In the genomic region with DNA sequence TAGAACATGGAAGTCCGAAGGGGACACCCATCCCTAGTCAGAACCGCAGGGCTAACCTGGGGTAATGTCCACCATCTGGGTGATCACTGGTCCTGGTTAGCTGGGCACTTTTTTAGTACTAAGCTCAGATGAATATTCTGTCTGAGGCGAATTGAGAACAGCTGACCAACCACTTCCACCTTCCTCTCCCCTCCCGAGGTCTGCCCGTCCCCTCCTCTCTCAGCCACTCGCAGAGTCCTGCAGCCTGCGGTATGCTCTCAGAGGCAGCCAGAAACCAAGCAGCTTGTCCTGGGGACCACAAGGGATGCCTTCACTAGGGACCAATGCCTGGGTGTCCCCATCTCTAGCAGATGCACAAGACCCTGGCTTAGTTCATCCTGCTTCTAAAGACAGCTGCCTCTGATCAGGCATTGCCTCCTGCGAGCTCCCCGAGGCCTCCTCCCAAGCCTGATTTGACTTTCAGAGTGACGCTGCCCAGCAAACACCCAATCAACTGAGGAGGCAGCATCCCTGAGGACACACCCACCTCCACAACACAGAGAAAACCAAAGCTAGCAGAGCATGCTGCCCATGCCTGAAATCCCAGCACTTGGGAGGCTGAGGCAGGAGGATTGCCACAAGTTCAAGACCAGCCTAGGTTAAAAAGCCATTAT, we compare ENCODE assay signal across 15 mouse cellular contexts. TPM values are rescaled to one million over a fixed set of nuclear protein-coding genes. Genes with fewer than 3 reads are reported as not detected.
DNase-seq lines count a peak whose midpoint lies in the region; ATAC-seq and TF ChIP-seq lines count a peak whose summit lies in the region.
"Had no signal": no experiment of that assay in that cellular context is flagged by ENCODE, and none has a peak within 500 bp of the region (broad histone marks: within the 10 kb centered on the region; RNA-seq: fewer than 3 reads in every experiment).

No protein-coding gene starts in this region.

- peak; percentile 26 for ATAC-seq in megakaryocyte, adult 5-6 weeks (ENCODE audit: poor library complexity, severe bottlenecking)
- ATAC-seq: forebrain, postnatal 0 days had no signal

- TF ChIP-seq EP300 in CH12.LX (IDR thresholded peaks at IDR 0.05; ENCODE audit: low read length): peak; percentile 62

- no peak for TF ChIP-seq RAD21 in CH12.LX (IDR thresholded peaks at IDR 0.05; ENCODE audit: low read depth, low read length)

- H3K36me3 ChIP-seq in CH12.LX (replicated peaks in 1 of 2; ENCODE audit: control insufficient read depth in 1 of 2, insufficient read depth in 1 of 2, low read length in 1 of 2): peaks cover 0 to 3% of the 10 kb centered on the region in 2 experiments
- H3K36me3 ChIP-seq: limb, embryonic 15.5 days had no signal

- H3K4me1 ChIP-seq in CH12.LX (ENCODE audit: control insufficient read depth in 1 of 2, insufficient read depth in 2 of 2): peaks cover 65 to 98% of the 10 kb centered on the region in 2 experiments

- peak overlapping the region; percentile 65 for H3K27ac ChIP-seq in CH12.LX (ENCODE audit: insufficient read depth, low read depth)
- H3K27ac ChIP-seq: hindbrain, embryonic 14.5 days; limb, embryonic 15.5 days had no signal

- no peak overlapping the region for H3K4me3 ChIP-seq in CH12.LX (replicated peaks in 1 of 3; ENCODE audit: low read depth in 2 of 3, low read length in 2 of 3, poor library complexity in 1 of 3)
- H3K4me3 ChIP-seq: limb, embryonic 15.5 days had no signal

- in situ Hi-C loops in CH12.LX (cut with MboI; ENCODE audit: low pct_ligation_motif_present, low pct_unique_long_range_greater_than_20kb, low sequenced_read_pairs): no loop called here

- TF ChIP-seq POLR2A in CH12.LX (IDR thresholded peaks at IDR 0.05; ENCODE audit: low read depth, low read length): peak; percentile 56

- H3K79me2 ChIP-seq in CH12.LX (replicated peaks; ENCODE audit: control insufficient read depth, extremely low read depth, insufficient read depth, poor library complexity, severe bottlenecking): peaks cover 14% of the 10 kb centered on the region

- no peak overlapping the region; the same call in 1 of the 2 replicates for H3K4me2 ChIP-seq in CH12.LX (ENCODE audit: insufficient read depth, low read depth, poor library complexity, severe bottlenecking)
- H3K4me2 ChIP-seq: hindbrain, embryonic 14.5 days; limb, embryonic 15.5 days had no signal

- dilution Hi-C loops in CH12.LX (cut with MboI; ENCODE audit: extremely low pct_ligation_motif_present, extremely low pct_unique_long_range_greater_than_20kb, low sequenced_read_pairs): no loop called here

- TF ChIP-seq CTCF in CH12.LX (conservative IDR thresholded peaks at IDR 0.05 in 1 of 2, IDR thresholded peaks at IDR 0.05 in 1 of 2; ENCODE audit: low read depth in 2 of 2, low read length in 2 of 2): no peak

- H3K27me3 ChIP-seq in CH12.LX (replicated peaks): no peaks in the 10 kb centered on the region
- H3K27me3 ChIP-seq: limb, embryonic 15.5 days had no signal

- H3K9ac ChIP-seq in CH12.LX (ENCODE audit: insufficient read depth, low read depth): no peak overlapping the region
- H3K9ac ChIP-seq: forebrain, postnatal 0 days; hindbrain, embryonic 14.5 days; limb, embryonic 15.5 days had no signal

- H3K9me3 ChIP-seq in CH12.LX (replicated peaks; ENCODE audit: low read length): peaks cover 2% of the 10 kb centered on the region
- H3K9me3 ChIP-seq: limb, embryonic 15.5 days had no signal

- DNase-seq in CH12.LX (ENCODE audit: extremely low read depth) (peak; percentile 71), ZHBTc4 (ENCODE audit: low read depth, low spot score) (peak; percentile 66), liver (peak; percentile 73)
- no peak for DNase-seq in ovary, postnatal 36 days (ENCODE audit: low spot score)
- no peak for DNase-seq in kidney, postnatal 25 days
- DNase-seq in kidney, postnatal 14 days: no peak
- no peak for DNase-seq in T-cell, adult 2 months (ENCODE audit: low spot score)
- DNase-seq: cerebellum, adult 11-12 months; forebrain, postnatal 0 days; gastrocnemius, postnatal 25 days; right cerebral cortex, postnatal 14 days; thymus, postnatal 4 days had no signal

TF ChIP-seq in CH12.LX, 34 proteins besides CTCF, POLR2A, EP300 and RAD21:
- peak; percentile 60; the same call in 1 of the 2 replicates for TF ChIP-seq RCOR1 (conservative IDR thresholded peaks at IDR 0.05; ENCODE audit: low read depth, low read length)
- TF ChIP-seq ETS1 (conservative IDR thresholded peaks at IDR 0.05; ENCODE audit: low read depth, low read length): peak; percentile 69
- TF ChIP-seq CHD2 (IDR thresholded peaks at IDR 0.05; ENCODE audit: low read length): 0 out of 2 replicates have a peak, but pooled peaks have one; percentile 40
- no peak for TF ChIP-seq KAT2A (IDR thresholded peaks at IDR 0.05; ENCODE audit: insufficient replicate concordance, low read length)
- TF ChIP-seq POLR2AphosphoS2 (IDR thresholded peaks at IDR 0.05; ENCODE audit: low read depth, low read length): no peak
- no peak; the same call in 1 of the 2 replicates for TF ChIP-seq IRF4 (IDR thresholded peaks at IDR 0.05; ENCODE audit: low read depth, low read length)
- peak; percentile 40; the same call in 1 of the 2 replicates for TF ChIP-seq NELFE (IDR thresholded peaks at IDR 0.05; ENCODE audit: low read depth, low read length)
- TF ChIP-seq JUND (conservative IDR thresholded peaks at IDR 0.05; ENCODE audit: low read depth, low read length): no peak
- no peak for TF ChIP-seq SMC3 (IDR thresholded peaks at IDR 0.05; ENCODE audit: low read depth, low read length)
- no peak for TF ChIP-seq ZKSCAN1 (IDR thresholded peaks at IDR 0.05; ENCODE audit: borderline replicate concordance, low read depth, low read length)
- TF ChIP-seq MYC (IDR thresholded peaks at IDR 0.05; ENCODE audit: low read depth, low read length): 0 out of 2 replicates have a peak, but pooled peaks have one; percentile 47
- TF ChIP-seq PAX5 (IDR thresholded peaks at IDR 0.05; ENCODE audit: low read length): no peak
- no peak for TF ChIP-seq MAFK (IDR thresholded peaks at IDR 0.05; ENCODE audit: insufficient replicate concordance, low read length)
- no peak for TF ChIP-seq UBTF (IDR thresholded peaks at IDR 0.05; ENCODE audit: low read depth, low read length)
- no peak for TF ChIP-seq ZNF384 (IDR thresholded peaks at IDR 0.05; ENCODE audit: low read depth, low read length)
- peak; percentile 26; the same call in 1 of the 2 replicates for TF ChIP-seq BHLHE40 (IDR thresholded peaks at IDR 0.05; ENCODE audit: low read depth, low read length)
- TF ChIP-seq USF2 (conservative IDR thresholded peaks at IDR 0.05; ENCODE audit: low read depth, low read length): no peak
- TF ChIP-seq JUN (IDR thresholded peaks at IDR 0.05; ENCODE audit: insufficient read depth, low read depth, low read length): no peak
- peak; percentile 65 for TF ChIP-seq MXI1 (IDR thresholded peaks at IDR 0.05; ENCODE audit: low read depth, low read length)
- TF ChIP-seq CHD1 (IDR thresholded peaks at IDR 0.05; ENCODE audit: low read depth, low read length): peak; percentile 72; the same call in 1 of the 2 replicates
- peak; percentile 63 for TF ChIP-seq SIN3A (IDR thresholded peaks at IDR 0.05; ENCODE audit: low read length)
- no peak for TF ChIP-seq HCFC1 (IDR thresholded peaks at IDR 0.05; ENCODE audit: low read depth, low read length)
- TF ChIP-seq GABPA (IDR thresholded peaks at IDR 0.05; ENCODE audit: insufficient replicate concordance, low read depth, low read length): no peak
- TF ChIP-seq MAX (IDR thresholded peaks at IDR 0.05; ENCODE audit: low read length): peak; percentile 73
- TF ChIP-seq ZC3H11A (IDR thresholded peaks at IDR 0.05; ENCODE audit: low read depth, low read length): no peak
- no peak for TF ChIP-seq USF1 (IDR thresholded peaks at IDR 0.05; ENCODE audit: low read depth, low read length)
- peak; percentile 17; the same call in 1 of the 2 replicates for TF ChIP-seq MEF2A (IDR thresholded peaks at IDR 0.05; ENCODE audit: borderline replicate concordance, low read depth, low read length)
- TF ChIP-seq E2F4 (IDR thresholded peaks at IDR 0.05; ENCODE audit: insufficient replicate concordance, low read depth, low read length): no peak
- TF ChIP-seq NRF1 (IDR thresholded peaks at IDR 0.05; ENCODE audit: low read depth, low read length): 0 out of 2 replicates have a peak, but pooled peaks have one; percentile 14
- no peak; the same call in 1 of the 2 replicates for TF ChIP-seq TBP (conservative IDR thresholded peaks at IDR 0.05; ENCODE audit: low read depth, low read length)
- 0 out of 2 replicates have a peak, but pooled peaks have one; percentile 16 for TF ChIP-seq ELF1 (IDR thresholded peaks at IDR 0.05; ENCODE audit: low read depth, low read length)
- TF ChIP-seq MAZ (IDR thresholded peaks at IDR 0.05; ENCODE audit: low read depth, low read length): 0 out of 2 replicates have a peak, but pooled peaks have one; percentile 26
- TF ChIP-seq ZMIZ1 (IDR thresholded peaks at IDR 0.05; ENCODE audit: low read depth, low read length): no peak
- TF ChIP-seq TCF12 (IDR thresholded peaks at IDR 0.05; ENCODE audit: low read depth, low read length): peak; percentile 60; the same call in 1 of the 2 replicates

RNA-seq across cellular contexts. Expression of gene Syne3, which starts 11.8 kb away (rescaled TPM):
- 16.6 and 18.7 TPM in 2 replicates for total RNA-seq in CH12.LX (2012; rRNA removed)
- total RNA-seq in CH12.LX (2014; rRNA removed): 5.3 and 5.5 TPM in 2 replicates
- polyA plus RNA-seq in CH12.LX (2012; ENCODE audit: insufficient read length, low read depth): 7.3 and 7.5 TPM in 2 replicates
- total RNA-seq in megakaryocyte, adult 5-6 weeks (2015): 14.1 and 17.8 TPM in 2 replicates
- 26.9 and 28.4 TPM in 2 replicates for total RNA-seq in megakaryocyte, adult 5-6 weeks (2017)

RNA-seq across cellular contexts. Expression of gene Glrx5, which starts 34.7 kb away (rescaled TPM):
- 38.5 and 51.6 TPM in 2 replicates for total RNA-seq in CH12.LX (2012; rRNA removed)
- 72.8 and 79.5 TPM in 2 replicates for total RNA-seq in CH12.LX (2014; rRNA removed)
- 112 and 123 TPM in 2 replicates for polyA plus RNA-seq in CH12.LX (2012; ENCODE audit: insufficient read length, low read depth)
- 24.8 and 35.1 TPM in 2 replicates for total RNA-seq in megakaryocyte, adult 5-6 weeks (2015)
- total RNA-seq in megakaryocyte, adult 5-6 weeks (2017): 10.0 and 10.7 TPM in 2 replicates

Comparison
In these comparisons a context has a peak if more than half of its experiments do, and no peak if none do; other contexts are left out.
1. DNase-seq: peak in CH12.LX (single experiment), ZHBTc4 (single experiment) and liver (single experiment); none in ovary, postnatal 36 days (single experiment), kidney, postnatal 25 days (0 of 2), kidney, postnatal 14 days (single experiment) and T-cell, adult 2 months (single experiment).